Mouse (Mus musculus) G1E (cell line): ENCODE measurements at regions not wholly inside any gene's neighbourhood (a gene's known extent, or its start where the extent isn't known, plus 50 kb on each side); places are given as distances from the start of the nearest gene placed in this dataset.

Source experiments
- ATAC-seq: 2 replicates; pipeline ENCODE4 v1.8.0; 2016; ENCODE audit warnings: mild to moderate bottlenecking; ENCODE audit not compliant: insufficient number of reproducible peaks, poor library complexity, low FRiP score, severe bottlenecking; ENCODE audit errors: extremely low read depth
- DNase-seq: peaks from one replicate; pipeline ENCODE4 v3.0.0; 2012; ENCODE audit warnings: low spot score
- H3K27me3 ChIP-seq: 2 replicates; pipeline ENCODE4 v1.6.1; 2012; ENCODE audit warnings: mild to moderate bottlenecking, low read length, inconsistent platforms; ENCODE audit not compliant: insufficient read depth
- H3K36me3 ChIP-seq: replicated peaks from 2 replicates; pipeline ENCODE3; 2012; ENCODE audit warnings: mild to moderate bottlenecking, inconsistent platforms
- H3K4me1 ChIP-seq: 2 replicates; pipeline ENCODE4 v1.6.1; 2012; ENCODE audit warnings: low read depth, low read length, inconsistent platforms, mixed read lengths; ENCODE audit not compliant: insufficient read depth
- H3K4me3 ChIP-seq: 2 replicates; pipeline ENCODE4 v1.5.1; 2012; ENCODE audit warnings: low read depth, mild to moderate bottlenecking, inconsistent platforms, low read length, moderate library complexity, mixed read lengths
- H3K9me3 ChIP-seq: replicated peaks from 2 replicates; pipeline ENCODE4 v1.6.1; 2012; ENCODE audit warnings: inconsistent platforms
- CTCF ChIP-seq: IDR thresholded peaks from 2 replicates; pipeline ENCODE4 v1.5.1; 2012; ENCODE audit warnings: low read depth, low read length, inconsistent platforms, mixed read lengths
- GATA1 ChIP-seq: IDR thresholded peaks from 2 replicates; pipeline ENCODE4 v1.6.1; 2012; ENCODE audit warnings: borderline replicate concordance, low read length, inconsistent platforms, mixed read lengths
- GATA2 ChIP-seq: IDR thresholded peaks from 2 replicates; pipeline ENCODE4 v1.6.1; 2012; ENCODE audit warnings: low read depth, low read length, inconsistent platforms, borderline replicate concordance
- POLR2AphosphoS5 ChIP-seq: IDR thresholded peaks from 2 replicates; pipeline ENCODE4 v1.6.1; 2012; ENCODE audit warnings: low read depth, low read length, inconsistent platforms; ENCODE audit not compliant: insufficient replicate concordance
- TAL1 ChIP-seq: conservative IDR thresholded peaks from 2 replicates; pipeline ENCODE4 v1.6.1; 2012; ENCODE audit warnings: low read depth, low read length, inconsistent platforms, mixed read lengths

DNA sequence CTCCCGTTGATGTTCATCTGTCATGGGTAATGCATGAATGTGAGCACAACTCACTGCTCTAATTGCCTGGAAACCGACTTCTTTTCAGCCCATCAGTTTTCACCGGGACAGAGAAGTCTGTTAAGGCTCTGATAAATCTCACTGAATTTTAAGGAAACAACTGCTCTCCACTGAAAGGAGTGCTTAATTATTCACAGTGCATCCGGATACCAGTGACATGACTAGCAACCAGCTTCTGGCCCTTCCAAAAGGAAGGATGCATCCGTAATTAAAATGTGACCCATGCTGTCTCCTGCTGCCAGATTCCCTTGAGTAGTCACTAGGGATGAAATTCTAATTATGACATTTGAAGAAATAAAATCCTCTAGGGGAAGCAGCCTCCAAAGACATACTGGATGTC, 228.0 kb upstream of the Smc2 start:
- TF ChIP-seq GATA2 = no peak
- no peak for TF ChIP-seq GATA1
- TF ChIP-seq TAL1 = no peak
- no peak for ATAC-seq

DNA sequence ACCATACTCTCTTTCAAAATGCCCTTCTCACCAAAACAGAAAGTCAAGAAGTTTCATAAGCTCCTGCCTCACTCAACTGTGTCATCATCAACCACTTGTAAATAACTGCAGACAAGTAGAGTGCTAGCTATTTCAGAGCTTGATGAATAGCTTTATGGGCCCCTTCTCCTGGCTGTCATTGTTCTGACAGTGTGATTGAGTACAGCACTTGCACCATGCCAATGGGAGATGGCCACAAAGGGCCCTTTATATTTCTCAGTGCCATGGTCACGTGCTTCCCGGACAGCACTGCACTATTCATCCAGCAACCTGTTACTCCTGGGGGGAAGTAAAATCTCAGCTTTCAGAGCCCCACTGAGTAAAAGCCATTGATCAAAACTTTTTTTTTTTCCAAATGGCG, 225.7 kb upstream of the Smc2 start:
- H3K36me3 ChIP-seq = no peaks in the 10 kb centered on the region
- ATAC-seq (no peak), DNase-seq (no peak)
- no peak overlapping the region for H3K4me3 ChIP-seq
- H3K27me3 ChIP-seq = no peaks in the 10 kb centered on the region
- no peak for TF ChIP-seq POLR2AphosphoS5
- no peak for TF ChIP-seq GATA2
- no peak for TF ChIP-seq CTCF
- TF ChIP-seq TAL1 = no peak
- no peak for TF ChIP-seq GATA1
- no peaks in the 10 kb centered on the region for H3K9me3 ChIP-seq
- no peaks in the 10 kb centered on the region for H3K4me1 ChIP-seq

More for the DNA sequence above, 228.0 kb upstream of the Smc2 start:
- Histone ChIP-seq H3K4me3 (no peak overlapping the region), H3K9me3 (no peaks in the 10 kb centered on the region), H3K4me1 (no peaks in the 10 kb centered on the region), H3K27me3 (no peaks in the 10 kb centered on the region), H3K36me3 (no peaks in the 10 kb centered on the region)
- no peak for DNase-seq
